Mouse (Mus musculus) forebrain, embryonic 11.5 days (tissue): Measurements from ENCODE around the gene Dap. TPM values are rescaled to one million over a fixed set of nuclear protein-coding genes. Genes with fewer than 3 reads are reported as not detected.

ENCODE experiments used
- ATAC-seq: fragments of 200-750 bp; cut with Nextera tagmentation; replicated peaks from 2 replicates; pipeline ENCODE4 v1.8.0; 2017; ENCODE audit warnings: moderate TSS enrichment; ENCODE audit not compliant: low FRiP score
- DNase-seq: peaks from one replicate; pipeline ENCODE4 v3.0.0-alpha.2; 2017; ENCODE audit warnings: low spot score
- H3K27ac ChIP-seq: fragments of 300-500 bp; sonication (generic); 2 replicates; pipeline ENCODE4 v1.5.1; 2014; ENCODE audit warnings: low read depth, low read length
- H3K27me3 ChIP-seq: fragments of 300-500 bp; sonication (generic); 2 replicates; pipeline ENCODE4 v1.6.1; 2014; ENCODE audit warnings: mild to moderate bottlenecking, low read length, mixed read lengths; ENCODE audit not compliant: control insufficient read depth, insufficient read depth
- H3K36me3 ChIP-seq: fragments of 300-500 bp; sonication (generic); 2 replicates; pipeline ENCODE4 v1.6.1; 2014; ENCODE audit warnings: mild to moderate bottlenecking, low read length, moderate library complexity, mixed read lengths; ENCODE audit not compliant: control insufficient read depth, insufficient read depth
- H3K4me1 ChIP-seq: fragments of 300-500 bp; sonication (generic); replicated peaks from 2 replicates; pipeline ENCODE4 v1.6.1; 2014; ENCODE audit warnings: low read length, mixed read lengths; ENCODE audit not compliant: control insufficient read depth, insufficient read depth
- H3K4me2 ChIP-seq: fragments of 300-500 bp; sonication (generic); 2 replicates; pipeline ENCODE4 v1.6.1; 2014; ENCODE audit warnings: low read depth, mild to moderate bottlenecking, low read length, moderate library complexity, mixed read lengths; ENCODE audit not compliant: severe bottlenecking
- H3K4me3 ChIP-seq: fragments of 300-500 bp; sonication (generic); 2 replicates; pipeline ENCODE4 v1.5.1; 2014; ENCODE audit warnings: low read depth, low read length
- H3K9ac ChIP-seq: fragments of 300-500 bp; sonication (generic); 2 replicates; pipeline ENCODE4 v1.6.1; 2014; ENCODE audit warnings: low read length
- H3K9me3 ChIP-seq: fragments of 300-500 bp; sonication (generic); 2 replicates; pipeline ENCODE4 v1.6.1; 2016; ENCODE audit warnings: low read length, mixed read lengths; ENCODE audit not compliant: control insufficient read depth
- WGBS: fragments of 180-500 bp; shearing (Covaris S2); extraction: QIAGEN DNeasy Blood & Tissue Kit; methylation state at CpG from one replicate; pipeline ENCODE4 v1.1.7; 2014; 5-methylcytosine and 5-hydroxymethylcytosine counted together
- polyA plus RNA-seq: library from polyadenylated mRNA; unstranded; fragments of >200 nt; fragmentation: Nextera tagmentation; extraction: Ambion mirVana; gene quantifications from 2 replicates; pipeline ENCODE4 v1.2.1, GENCODE M21; 2014

Gene Dap
- polyA plus RNA-seq, 1 experiment from 2014 or later = 39.3 TPM

GRCm38 (mm10) chr15:31233006-31233405 lies 8.9 kb downstream of the Dap start:
- WGBS = 94% methylated on average over 1 of the region's 1 CpGs

GRCm38 (mm10) chr15:31235794-31236548 lies 11.9 kb downstream of the Dap start:
- Histone ChIP-seq H3K4me1 (no peaks in the 10 kb centered on the region), H3K4me2 (no peak overlapping the region), H3K4me3 (no peak overlapping the region), H3K36me3 (no peaks in the 10 kb centered on the region), H3K9me3 (no peaks in the 10 kb centered on the region), H3K9ac (no peak overlapping the region), H3K27ac (no peak overlapping the region), H3K27me3 (no peaks in the 10 kb centered on the region)
- 95% methylated on average over 9 of the region's 9 CpGs for WGBS
- ATAC-seq = no peak
- DNase-seq = no peak

More at GRCm38 (mm10) chr15:31233006-31233405, 8.9 kb downstream of the Dap start:
- Histone ChIP-seq H3K4me3 (no peak overlapping the region), H3K27me3 (no peaks in the 10 kb centered on the region), H3K27ac (no peak overlapping the region), H3K4me1 (no peaks in the 10 kb centered on the region), H3K36me3 (no peaks in the 10 kb centered on the region), H3K4me2 (no peak overlapping the region), H3K9me3 (no peaks in the 10 kb centered on the region), H3K9ac (no peak overlapping the region)
- ATAC-seq = no peak
- no peak for DNase-seq

GRCm38 (mm10) chr15:31236549-31236907 lies 12.4 kb downstream of the Dap start:
- Histone ChIP-seq H3K4me2 (no peak overlapping the region), H3K27ac (no peak overlapping the region), H3K4me3 (no peak overlapping the region), H3K9ac (no peak overlapping the region), H3K4me1 (no peaks in the 10 kb centered on the region), H3K9me3 (no peaks in the 10 kb centered on the region), H3K27me3 (no peaks in the 10 kb centered on the region), H3K36me3 (no peaks in the 10 kb centered on the region)
- 89% methylated on average over 9 of the region's 9 CpGs for WGBS
- DNase-seq (no peak), ATAC-seq (no peak)

GRCm38 (mm10) chr15:31237368-31237767 lies 13.3 kb downstream of the Dap start:
- Histone ChIP-seq H3K4me3 (no peak overlapping the region), H3K27me3 (no peaks in the 10 kb centered on the region), H3K4me1 (no peaks in the 10 kb centered on the region), H3K36me3 (no peaks in the 10 kb centered on the region), H3K27ac (no peak overlapping the region), H3K9me3 (no peaks in the 10 kb centered on the region), H3K9ac (no peak overlapping the region), H3K4me2 (no peak overlapping the region)
- 92% methylated on average over 11 of the region's 11 CpGs for WGBS
- no peak for ATAC-seq
- DNase-seq = no peak

GRCm38 (mm10) chr15:31237898-31238297 lies 13.8 kb downstream of the Dap start:
- no peak overlapping the region for H3K27ac ChIP-seq
- no peaks in the 10 kb centered on the region for H3K36me3 ChIP-seq
- no peaks in the 10 kb centered on the region for H3K4me1 ChIP-seq
- ATAC-seq (no peak), DNase-seq (no peak)
- no peaks in the 10 kb centered on the region for H3K9me3 ChIP-seq
- WGBS = 76% methylated on average over 5 of the region's 5 CpGs
- no peak overlapping the region for H3K9ac ChIP-seq
- no peak overlapping the region for H3K4me2 ChIP-seq
- no peak overlapping the region for H3K4me3 ChIP-seq
- H3K27me3 ChIP-seq = no peaks in the 10 kb centered on the region

- Histone ChIP-seq H3K9ac (no peak overlapping the region), H3K4me2 (no peak overlapping the region), H3K36me3 (no peaks in the 10 kb centered on the region), H3K4me1 (no peaks in the 10 kb centered on the region), H3K27me3 (no peaks in the 10 kb centered on the region), H3K4me3 (no peak overlapping the region), H3K9me3 (no peaks in the 10 kb centered on the region), H3K27ac (no peak overlapping the region)
- DNase-seq = no peak
- 83% methylated on average over 11 of the region's 11 CpGs for WGBS
- ATAC-seq = no peak
Measured at GRCm38 (mm10) chr15:31238611-31239010, 14.5 kb downstream of the Dap start.

GRCm38 (mm10) chr15:31239713-31240112 lies 15.6 kb downstream of the Dap start:
- WGBS = 90% methylated on average over 13 of the region's 13 CpGs
- Histone ChIP-seq H3K4me1 (no peaks in the 10 kb centered on the region), H3K27me3 (no peaks in the 10 kb centered on the region), H3K9me3 (no peaks in the 10 kb centered on the region), H3K36me3 (no peaks in the 10 kb centered on the region), H3K4me3 (no peak overlapping the region), H3K4me2 (no peak overlapping the region), H3K27ac (no peak overlapping the region), H3K9ac (no peak overlapping the region)
- ATAC-seq (no peak), DNase-seq (no peak)

GRCm38 (mm10) chr15:31240181-31240580 lies 16.1 kb downstream of the Dap start:
- Histone ChIP-seq H3K27ac (no peak overlapping the region), H3K9ac (no peak overlapping the region), H3K36me3 (no peaks in the 10 kb centered on the region), H3K9me3 (no peaks in the 10 kb centered on the region), H3K4me2 (no peak overlapping the region), H3K4me1 (no peaks in the 10 kb centered on the region), H3K4me3 (no peak overlapping the region), H3K27me3 (no peaks in the 10 kb centered on the region)
- ATAC-seq (no peak), DNase-seq (no peak)
- WGBS = 91% methylated on average over 4 of the region's 4 CpGs

GRCm38 (mm10) chr15:31243260-31243659 lies 19.1 kb downstream of the Dap start:
- 91% methylated on average over 10 of the region's 10 CpGs for WGBS
- H3K9ac ChIP-seq = no peak overlapping the region
- ATAC-seq = no peak
- H3K36me3 ChIP-seq = no peaks in the 10 kb centered on the region
- H3K4me1 ChIP-seq = no peaks in the 10 kb centered on the region
- no peaks in the 10 kb centered on the region for H3K9me3 ChIP-seq
- H3K4me2 ChIP-seq = no peak overlapping the region
- H3K27ac ChIP-seq = no peak overlapping the region
- no peaks in the 10 kb centered on the region for H3K27me3 ChIP-seq
- no peak for DNase-seq
- no peak overlapping the region for H3K4me3 ChIP-seq
